ENCODE assay signal across 33 mouse cellular contexts in the genomic region with DNA sequence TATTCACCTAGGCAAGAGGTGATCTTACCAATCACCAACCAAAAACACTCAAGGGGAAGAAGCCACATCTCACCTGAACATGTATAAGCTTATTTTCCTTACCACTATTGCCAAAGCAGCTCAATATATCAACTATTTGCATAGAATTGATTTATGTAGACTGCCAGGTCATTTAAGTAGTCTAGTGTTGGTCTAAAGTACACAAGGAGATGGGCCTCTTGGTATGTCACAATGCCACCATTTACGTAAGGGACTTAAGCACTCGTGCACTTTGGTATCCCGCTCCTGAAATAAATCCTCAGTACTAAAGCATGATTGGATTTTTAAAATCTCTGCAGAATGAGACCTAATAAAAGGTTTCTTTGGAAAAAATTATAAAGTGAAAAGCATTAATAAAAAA. TPM values are rescaled to one million over a fixed set of nuclear protein-coding genes. Genes with fewer than 3 reads are reported as not detected.
"Had no signal": no experiment of that assay in that cellular context is flagged by ENCODE, and none has a peak within 500 bp of the region (broad histone marks: within the 10 kb centered on the region; RNA-seq: fewer than 3 reads in every experiment).

No protein-coding gene starts in this region.

- H3K9ac ChIP-seq: heart, embryonic 12.5 days; heart, embryonic 13.5 days; heart, embryonic 15.5 days; hindbrain, embryonic 12.5 days; hindbrain, embryonic 13.5 days; hindbrain, embryonic 14.5 days; hindbrain, embryonic 15.5 days; kidney, embryonic 15.5 days had no signal

- H3K4me1 ChIP-seq: hindbrain, embryonic 13.5 days; hindbrain, embryonic 15.5 days had no signal

- ATAC-seq: hindbrain, embryonic 16.5 days; hindbrain, postnatal 0 days; inflammation-experienced regulatory T-cells, adult 6 months had no signal

- H3K4me2 ChIP-seq: heart, embryonic 11.5 days; heart, embryonic 12.5 days; heart, embryonic 13.5 days; heart, embryonic 15.5 days; hindbrain, embryonic 12.5 days; hindbrain, embryonic 13.5 days; hindbrain, embryonic 14.5 days; hindbrain, embryonic 15.5 days; kidney, embryonic 15.5 days had no signal

- H3K27me3 ChIP-seq: heart, embryonic 12.5 days; heart, embryonic 13.5 days; heart, embryonic 15.5 days; hindbrain, embryonic 12.5 days; hindbrain, embryonic 13.5 days; hindbrain, embryonic 15.5 days; kidney, embryonic 15.5 days had no signal

- DNase-seq: heart, postnatal 10 days; heart, postnatal 14 days; heart, postnatal 36 days; heart, postnatal 4 days; kidney, adult 11 months; kidney, adult 18-20 months; kidney, adult 2 months; kidney, adult 8-10 months; kidney, adult 9 months; kidney, postnatal 10 days; kidney, postnatal 14 days; kidney, postnatal 25 days; kidney, postnatal 36 days; kidney, postnatal 4 days; layer of hippocampus, adult 9-11 months; layer of hippocampus, postnatal 36 days had no signal

- H3K36me3 ChIP-seq: heart, embryonic 13.5 days; heart, embryonic 15.5 days; hindbrain, embryonic 12.5 days; hindbrain, embryonic 13.5 days; hindbrain, embryonic 15.5 days had no signal

- H3K9me3 ChIP-seq: heart, embryonic 10.5 days; heart, embryonic 13.5 days; heart, embryonic 15.5 days; hindbrain, embryonic 15.5 days; kidney, embryonic 15.5 days had no signal

- H3K4me3 ChIP-seq: heart, embryonic 10.5 days; heart, embryonic 12.5 days; heart, embryonic 13.5 days; heart, embryonic 15.5 days; hindbrain, embryonic 10.5 days; hindbrain, embryonic 12.5 days; hindbrain, embryonic 13.5 days; hindbrain, embryonic 15.5 days; kidney, embryonic 15.5 days; layer of hippocampus, adult 2 months; left cerebral cortex, adult 2 months had no signal

- H3K27ac ChIP-seq: heart, embryonic 10.5 days; heart, embryonic 13.5 days; heart, embryonic 15.5 days; hindbrain, embryonic 10.5 days; hindbrain, embryonic 12.5 days; hindbrain, embryonic 13.5 days; hindbrain, embryonic 14.5 days; hindbrain, embryonic 15.5 days; hindbrain, postnatal 0 days; kidney, embryonic 15.5 days; kidney, postnatal 0 days; layer of hippocampus, adult 2 months; left cerebral cortex, adult 2 months had no signal

RNA-seq across cellular contexts. Expression of a gene that starts 12.9 kb away (rescaled TPM):
- polyA plus RNA-seq: inflammation-experienced regulatory T-cells, adult 6 months had no signal
